Mouse (Mus musculus) frontal cortex, postnatal 14 days (tissue): ENCODE measurements around the gene Gm28053.

Experiments
- DNase-seq, 2 experiments: peaks; one replicate each; pipeline ENCODE4 v3.0.0; 2022; ENCODE audit warnings: low spot score in 2 of 2

Gm28053 gene

DNA sequence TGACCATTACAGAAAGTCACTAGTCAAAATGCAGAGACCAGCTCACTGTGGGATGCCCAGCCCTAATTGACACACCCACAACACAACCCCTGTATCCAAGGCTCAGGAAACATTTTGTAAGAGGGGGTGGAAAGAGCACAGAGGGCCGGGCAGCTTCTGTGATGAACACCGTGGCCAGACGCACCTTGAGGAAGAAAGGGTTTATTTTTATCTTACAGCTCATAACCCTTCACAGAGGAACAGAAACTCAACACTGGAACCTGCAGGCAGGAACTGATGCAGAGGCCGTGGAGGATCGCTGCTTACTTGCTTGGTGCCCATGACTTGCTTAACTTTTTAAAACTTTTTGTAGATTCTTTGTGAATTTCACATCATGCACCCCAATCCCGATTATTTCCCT lies 25.4 kb upstream of the Gm28053 start:
- DNase-seq = no peak

DNA sequence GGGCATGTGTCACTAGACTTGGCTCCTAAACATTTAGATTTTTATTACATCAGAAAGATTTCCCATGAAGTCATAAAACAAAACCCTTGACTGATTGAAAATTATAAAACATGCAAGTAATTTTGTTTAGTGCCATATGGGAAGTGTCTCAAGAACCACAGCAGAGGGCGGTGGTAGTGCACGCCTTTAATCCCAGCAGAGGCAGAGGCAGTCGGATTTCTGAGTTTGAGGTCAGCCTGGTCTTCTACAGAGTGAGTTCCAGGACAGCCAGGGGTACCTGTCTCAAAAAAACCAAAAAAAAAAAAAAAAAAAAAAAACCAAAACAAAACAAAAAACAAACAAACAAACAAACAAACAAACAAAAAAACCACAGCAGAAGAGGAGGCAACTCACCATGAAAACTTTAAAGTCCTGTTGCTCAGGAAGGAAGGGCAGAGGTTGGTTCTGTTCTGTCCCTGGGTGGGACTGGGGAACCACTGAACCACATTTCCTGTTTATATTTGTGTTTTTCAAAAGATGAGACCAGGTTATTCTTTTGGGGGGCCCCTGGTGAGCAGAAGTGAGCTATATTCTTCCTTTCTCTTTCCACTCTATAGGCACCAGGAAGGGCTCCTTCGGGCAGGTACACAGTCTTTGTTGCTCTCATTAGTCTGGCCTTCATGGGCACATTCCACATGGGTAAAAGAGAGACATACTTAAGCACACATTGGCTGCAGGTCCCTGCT lies 21.4 kb upstream of the Gm28053 start:
- no peak for DNase-seq

GRCm38 (mm10) chr6:48697555-48697930 lies 20.9 kb upstream of the Gm28053 start:
- DNase-seq = no peak

DNA sequence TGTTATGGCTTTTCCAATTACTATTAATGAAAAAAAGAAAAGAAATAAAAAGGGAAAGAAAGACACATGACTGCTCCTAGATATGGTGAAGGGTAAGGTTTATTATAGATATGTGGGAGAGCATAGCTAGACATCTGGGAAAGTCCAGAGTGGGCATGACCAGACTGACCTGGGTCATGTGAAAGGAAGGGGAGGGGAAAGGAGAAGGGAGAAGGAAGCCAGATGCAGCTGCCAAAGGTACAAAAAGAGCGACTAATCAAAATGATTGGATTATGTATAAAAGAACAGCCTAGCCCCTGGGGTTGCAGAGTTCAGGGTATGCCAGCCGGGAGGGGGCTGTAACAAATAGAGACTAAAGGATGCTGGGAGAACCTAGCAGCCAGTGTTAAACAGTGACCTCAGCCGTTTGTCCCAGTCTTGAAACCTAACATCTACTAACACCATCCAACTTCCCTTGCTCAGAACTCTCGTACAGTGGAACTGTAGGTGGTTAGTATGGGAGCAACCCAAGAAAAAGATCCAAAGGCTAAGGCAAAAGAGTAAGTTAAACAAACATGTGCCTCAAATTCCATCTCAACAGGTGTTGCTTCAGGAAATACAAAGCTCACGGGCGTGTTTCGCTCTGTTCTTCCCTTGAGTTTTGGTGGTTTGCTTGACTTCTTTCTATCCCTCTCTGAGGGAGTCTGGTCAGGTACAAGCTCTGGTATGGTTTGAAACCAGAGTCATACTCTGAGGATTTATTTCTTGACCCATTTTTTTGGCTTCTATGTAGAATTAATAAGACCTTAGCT lies 20.1 kb upstream of the Gm28053 start:
- DNase-seq = no peak

- DNase-seq = no peak
Measured at GRCm38 (mm10) chr6:48698888-48699287, 19.5 kb upstream of the Gm28053 start.

DNA sequence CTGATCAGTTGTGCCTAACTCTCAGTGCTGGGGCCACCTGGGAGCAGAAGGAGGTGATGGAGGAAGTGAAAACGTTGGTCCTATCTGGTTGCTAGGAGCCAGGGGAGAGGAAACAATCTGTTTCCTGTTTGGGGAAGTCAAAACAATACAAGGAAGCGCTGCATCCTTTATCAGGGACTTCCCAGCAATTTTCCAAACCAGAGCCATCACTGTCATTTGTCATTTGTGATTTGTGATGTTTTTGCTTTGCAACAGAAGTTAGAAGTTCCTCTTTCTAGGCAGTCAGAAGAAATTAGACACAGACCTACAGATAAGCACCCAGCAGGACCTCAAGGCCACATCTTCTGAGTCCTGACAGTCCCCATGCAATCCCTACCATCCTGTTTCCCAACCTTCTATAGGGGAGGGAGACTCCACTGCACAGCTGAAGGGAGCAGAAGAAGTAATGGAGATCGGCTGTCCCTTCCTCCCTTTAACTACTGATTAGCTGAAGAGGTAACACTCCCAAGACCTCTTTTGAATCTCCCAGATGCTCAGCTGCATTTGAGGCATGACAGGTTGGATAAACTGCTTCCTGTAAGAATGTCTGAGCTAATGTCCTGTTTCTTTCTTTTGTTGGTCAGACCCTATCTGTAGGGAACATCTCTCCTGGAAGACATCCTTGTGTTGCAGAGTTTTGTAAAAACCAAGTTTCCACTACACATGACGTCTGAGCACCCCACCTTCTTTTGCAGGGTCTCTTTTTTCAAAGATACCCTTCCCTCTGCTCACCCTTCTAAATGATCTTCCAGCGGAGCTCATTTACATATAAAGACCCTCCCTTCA lies 17.9 kb upstream of the Gm28053 start:
- no peak for DNase-seq

GRCm38 (mm10) chr6:48702146-48702545 lies 16.3 kb upstream of the Gm28053 start:
- no peak for DNase-seq

DNA sequence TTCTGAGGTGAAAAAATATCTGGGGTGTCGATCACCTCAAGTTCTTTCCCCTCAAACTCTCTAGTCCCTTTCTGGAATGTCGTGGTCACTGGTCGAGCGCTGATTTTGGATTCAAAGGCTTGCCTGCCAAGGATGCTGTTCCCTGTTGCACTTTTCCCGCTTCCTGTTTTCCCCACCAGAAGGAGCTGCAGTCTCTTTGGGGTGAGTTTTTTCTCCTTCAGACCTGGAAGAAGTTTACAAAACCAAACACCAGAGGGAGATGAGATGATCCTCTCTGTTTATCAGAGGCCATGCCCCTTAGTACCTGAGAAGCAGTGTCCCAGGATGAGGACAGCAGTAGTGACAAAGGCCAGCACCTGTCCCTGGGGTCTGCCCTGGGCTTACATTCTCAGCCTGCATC lies 15.8 kb upstream of the Gm28053 start:
- no peak for DNase-seq

- DNase-seq = no peak
Measured at GRCm38 (mm10) chr6:48704146-48704545, 14.3 kb upstream of the Gm28053 start.

GRCm38 (mm10) chr6:48706130-48706529 lies 12.3 kb upstream of the Gm28053 start:
- no peak for DNase-seq

DNA sequence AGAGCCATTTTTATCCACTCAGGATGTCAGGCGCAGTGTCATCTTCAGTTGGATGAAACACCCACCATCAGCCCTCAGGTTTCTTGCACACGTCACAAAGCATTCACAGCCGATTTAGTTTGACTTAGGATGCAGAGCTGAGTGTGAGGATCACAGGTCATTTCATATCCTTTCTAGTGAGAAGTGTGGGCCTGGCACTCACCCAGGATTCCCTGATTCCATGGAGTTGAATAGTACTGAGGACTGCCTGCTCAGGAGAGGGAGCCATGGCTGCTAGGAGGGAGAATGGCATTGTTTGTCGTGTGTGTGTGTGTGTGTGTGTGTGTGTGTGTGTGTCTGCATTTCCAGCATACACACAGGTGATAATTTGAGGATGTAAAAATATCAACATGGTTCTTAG lies 1.9 kb downstream of the Gm28053 start:
- no peak for DNase-seq

GRCm38 (mm10) chr6:48723468-48723867 lies 5.1 kb downstream of the Gm28053 start:
- no peak for DNase-seq

DNA sequence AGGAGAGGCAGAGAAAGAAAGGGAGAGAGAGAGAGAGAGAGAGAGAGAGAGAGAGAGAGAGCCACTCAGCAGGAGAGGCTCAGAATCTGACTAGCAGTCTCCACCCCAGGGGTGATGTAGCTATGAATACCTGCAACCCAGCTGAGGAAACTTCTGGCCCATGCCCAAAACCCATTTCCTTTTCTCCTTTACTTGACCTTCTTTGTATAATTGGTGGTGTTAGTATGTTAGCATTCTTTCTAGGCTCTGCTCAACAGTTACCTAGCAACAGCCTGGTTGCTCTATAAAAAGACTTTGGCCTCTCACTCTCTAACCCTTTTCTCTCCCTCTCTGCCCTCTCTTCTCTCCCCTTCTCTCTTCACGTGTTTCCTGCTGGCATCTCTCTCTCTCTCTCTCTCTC lies 7.1 kb downstream of the Gm28053 start:
- DNase-seq = no peak

DNA sequence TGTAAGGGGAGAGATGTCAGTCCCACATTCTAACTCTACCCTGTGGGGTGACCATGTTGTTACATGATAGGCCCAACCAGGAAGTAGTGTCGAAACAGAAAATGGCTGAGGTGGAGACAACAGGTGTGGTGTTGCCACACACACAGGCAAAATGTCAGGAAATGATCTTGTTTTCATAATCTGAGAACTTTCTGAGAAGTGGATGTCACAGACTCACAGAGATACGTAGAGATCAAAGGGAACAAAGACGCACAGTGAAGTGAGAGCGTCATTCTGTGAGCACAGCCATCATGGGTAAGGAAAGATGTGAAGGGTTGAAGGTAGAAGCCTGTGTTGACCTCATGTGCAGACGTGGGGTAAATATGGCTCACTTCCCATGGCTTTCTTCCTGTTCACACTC lies 9.4 kb downstream of the Gm28053 start:
- no peak for DNase-seq

GRCm38 (mm10) chr6:48732864-48733304 lies 14.5 kb downstream of the Gm28053 start:
- no peak for DNase-seq

DNA sequence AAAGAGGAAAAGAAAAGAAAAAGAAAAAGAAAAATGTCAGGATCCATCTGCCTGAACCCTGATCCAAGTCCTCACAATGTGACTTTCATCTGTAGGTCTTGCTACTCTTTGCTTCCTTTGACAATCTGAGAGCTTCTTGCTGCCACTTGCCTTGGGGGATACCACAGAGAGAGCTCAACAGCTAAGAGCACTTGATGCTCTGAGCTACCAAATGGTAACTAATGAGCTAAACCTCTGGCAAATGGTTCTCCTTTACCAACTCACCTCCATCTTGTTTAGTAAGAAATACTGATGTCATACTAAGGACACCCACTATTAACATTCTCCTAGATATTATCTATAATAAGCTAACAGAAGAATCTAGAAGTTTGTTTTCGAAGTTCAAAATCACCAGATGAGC lies 15.3 kb downstream of the Gm28053 start:
- DNase-seq = no peak

DNA sequence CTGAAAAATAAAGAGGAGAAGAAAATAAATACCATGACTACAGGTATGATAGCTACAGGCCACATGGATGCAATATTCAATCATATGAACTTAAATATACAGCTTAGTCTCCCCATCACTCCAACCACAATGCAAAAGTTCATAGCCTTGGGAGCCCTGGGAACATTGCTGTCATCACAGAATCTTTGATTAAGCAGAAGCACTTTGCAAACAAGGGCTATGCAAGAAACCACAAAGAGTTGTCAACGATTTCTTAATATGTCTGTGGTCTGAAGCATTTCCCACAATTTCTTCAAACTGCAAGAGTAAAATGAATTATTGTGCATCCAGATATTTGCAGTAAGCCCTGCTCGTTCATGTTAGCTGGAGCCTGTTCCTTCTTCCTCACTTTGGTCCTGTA lies 18.6 kb downstream of the Gm28053 start:
- DNase-seq = no peak

GRCm38 (mm10) chr6:48737688-48738087 lies 19.3 kb downstream of the Gm28053 start:
- no peak for DNase-seq

- no peak for DNase-seq
Measured at GRCm38 (mm10) chr6:48738961-48739779, 20.8 kb downstream of the Gm28053 start, which contains the start of gene Gimap1. TSS of gene Gimap1 (plus strand) at chr6:48739054.

DNA sequence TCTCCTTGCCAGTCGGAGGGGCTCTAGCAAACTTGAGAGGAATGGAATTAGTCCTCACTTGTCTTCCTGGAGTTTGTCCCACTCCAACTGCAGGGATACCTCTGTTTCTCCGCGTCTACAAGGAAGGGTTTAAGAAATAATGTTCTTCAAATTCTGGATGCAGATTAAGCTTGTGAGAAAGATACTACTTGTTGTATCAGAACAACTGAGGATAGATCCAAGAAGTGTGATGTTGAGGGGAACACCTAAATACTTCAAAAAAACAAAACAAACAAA lies 21.3 kb downstream of the Gm28053 start:
- no peak for DNase-seq

DNA sequence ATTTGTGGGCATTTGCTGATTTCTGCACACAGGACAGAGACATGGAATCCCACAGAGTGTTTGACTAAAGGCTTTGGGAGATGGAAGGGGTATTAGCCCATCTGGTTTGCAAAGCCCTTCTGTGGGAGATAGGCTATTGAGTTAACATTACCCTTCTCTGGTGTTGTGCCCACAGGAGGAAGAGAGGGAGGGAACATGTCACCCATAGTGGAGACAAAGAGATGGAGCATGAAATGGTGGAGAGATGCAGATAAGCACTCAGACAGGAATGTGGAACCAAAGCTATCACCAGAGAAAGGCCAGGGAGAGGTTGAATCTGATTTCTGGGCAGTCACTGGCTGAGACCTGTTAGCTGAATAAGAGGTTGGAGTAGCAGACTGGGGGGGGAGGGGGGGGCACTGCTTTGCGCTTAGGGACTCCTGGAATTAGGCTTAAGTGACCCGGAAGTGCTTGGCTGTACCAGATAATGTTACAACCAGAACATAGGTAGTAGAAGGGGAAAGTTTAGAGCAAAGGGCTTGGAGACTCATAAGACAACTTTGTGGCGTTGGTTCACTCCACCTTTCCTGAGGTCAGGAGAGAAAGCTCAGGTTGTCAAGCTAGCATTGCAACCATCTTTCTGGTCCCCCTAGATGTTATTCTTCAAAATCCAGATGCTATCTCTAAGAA lies 22.2 kb downstream of the Gm28053 start:
- no peak for DNase-seq
